Mouse (Mus musculus): ENCODE data around the gene Psen1. TPM values are rescaled to one million over a fixed set of nuclear protein-coding genes. Genes with fewer than 3 reads are reported as not detected.

Gene Psen1
- polyA plus RNA-seq, 1 experiment from 2014 or later = 76.9 TPM

- Histone ChIP-seq H3K4me3 (replicated peaks; ENCODE audit: low read length) (no peak overlapping the region), H3K9ac (ENCODE audit: low read length) (no peak overlapping the region), H3K36me3 (ENCODE audit: control insufficient read depth, insufficient read depth, low read length) (no peaks in the 10 kb centered on the region), H3K27ac (ENCODE audit: low read length) (no peak overlapping the region; the same call in 1 of the 2 replicates), H3K4me2 (ENCODE audit: low read depth, low read length) (no peak overlapping the region), H3K4me1 (ENCODE audit: control insufficient read depth, insufficient read depth, low read length) (peaks cover 20% of the 10 kb centered on the region), H3K27me3 (ENCODE audit: control insufficient read depth, insufficient read depth, low read length) (no peaks in the 10 kb centered on the region), H3K9me3 (replicated peaks; ENCODE audit: control insufficient read depth, low read length) (no peaks in the 10 kb centered on the region)
- no peak for ATAC-seq (ENCODE audit: insufficient read depth, low FRiP score)
- 88% methylated on average over 5 of the region's 5 CpGs for WGBS
Measured at GRCm38 (mm10) chr12:83694011-83694410, 6.1 kb downstream of the Psen1 start.

DNA sequence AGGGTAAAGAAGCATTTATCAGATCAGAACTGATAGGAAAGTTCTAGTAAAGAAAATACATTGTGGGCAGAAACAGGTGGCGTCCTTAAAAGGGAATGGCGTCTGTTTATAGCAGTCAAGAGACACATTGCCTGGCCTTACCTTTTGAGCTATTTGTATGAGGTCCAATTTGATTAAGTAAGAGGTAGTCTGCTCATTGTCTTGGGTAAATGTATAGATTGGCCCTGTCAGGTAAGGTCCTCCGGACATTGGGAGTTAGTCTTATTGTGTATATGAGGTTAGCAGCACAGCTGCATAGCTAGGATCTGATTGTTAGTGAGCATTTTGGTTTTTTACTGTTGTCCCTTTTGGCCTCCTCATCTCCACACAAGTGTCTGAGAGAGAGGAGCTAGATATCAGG is 6.7 kb downstream of the Psen1 start:
- H3K27ac ChIP-seq (ENCODE audit: low read length) = no peak overlapping the region
- H3K9ac ChIP-seq (ENCODE audit: low read length) = no peak overlapping the region
- H3K4me2 ChIP-seq (ENCODE audit: low read depth, low read length) = no peak overlapping the region
- ATAC-seq (ENCODE audit: insufficient read depth, low FRiP score) = no peak
- H3K4me3 ChIP-seq (replicated peaks; ENCODE audit: low read length) = no peak overlapping the region
- H3K27me3 ChIP-seq (ENCODE audit: control insufficient read depth, insufficient read depth, low read length) = no peaks in the 10 kb centered on the region
- H3K36me3 ChIP-seq (ENCODE audit: control insufficient read depth, insufficient read depth, low read length) = no peaks in the 10 kb centered on the region
- WGBS = 74% methylated on average over 3 of the region's 3 CpGs
- H3K9me3 ChIP-seq (replicated peaks; ENCODE audit: control insufficient read depth, low read length) = no peaks in the 10 kb centered on the region
- peaks cover 17% of the 10 kb centered on the region for H3K4me1 ChIP-seq (ENCODE audit: control insufficient read depth, insufficient read depth, low read length)

GRCm38 (mm10) chr12:83698637-83699036 is 10.7 kb downstream of the Psen1 start:
- Histone ChIP-seq H3K9ac (ENCODE audit: low read length) (no peak overlapping the region), H3K4me1 (ENCODE audit: control insufficient read depth, insufficient read depth, low read length) (peaks cover 8% of the 10 kb centered on the region; the same call in 1 of the 2 replicates), H3K4me3 (replicated peaks; ENCODE audit: low read length) (no peak overlapping the region), H3K4me2 (ENCODE audit: low read depth, low read length) (no peak overlapping the region), H3K27me3 (ENCODE audit: control insufficient read depth, insufficient read depth, low read length) (no peaks in the 10 kb centered on the region), H3K9me3 (replicated peaks; ENCODE audit: control insufficient read depth, low read length) (no peaks in the 10 kb centered on the region), H3K36me3 (ENCODE audit: control insufficient read depth, insufficient read depth, low read length) (0 out of 2 replicates have a peak, but pooled peaks cover 2% of the 10 kb centered on the region), H3K27ac (ENCODE audit: low read length) (no peak overlapping the region)
- WGBS = 78% methylated on average over 4 of the region's 4 CpGs
- no peak for ATAC-seq (ENCODE audit: insufficient read depth, low FRiP score)

- 0 out of 2 replicates have a peak, but pooled peaks cover 2% of the 10 kb centered on the region for H3K36me3 ChIP-seq (ENCODE audit: control insufficient read depth, insufficient read depth, low read length)
- WGBS = 87% methylated on average over 7 of the region's 7 CpGs
Measured at GRCm38 (mm10) chr12:83701608-83702007, 13.7 kb downstream of the Psen1 start.

DNA sequence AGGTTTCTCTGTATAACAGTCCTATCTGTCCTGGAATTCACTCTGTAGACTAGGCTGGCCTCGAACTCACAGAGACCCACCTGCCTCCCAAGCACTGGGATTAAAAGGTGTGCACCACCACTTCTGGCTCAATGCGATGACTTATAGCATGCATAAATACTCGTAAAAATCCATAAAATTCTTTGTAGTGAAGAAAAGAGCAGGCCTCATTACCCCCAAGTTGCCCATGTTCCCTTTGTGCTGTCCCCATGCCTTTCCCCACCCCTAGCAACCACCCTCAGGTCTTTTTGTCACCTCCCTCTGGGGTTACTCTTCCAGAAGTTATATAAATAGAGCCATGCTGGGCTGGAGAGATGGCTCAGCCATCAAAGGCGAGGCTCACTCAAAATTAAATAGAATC is 14.8 kb downstream of the Psen1 start:
- H3K36me3 ChIP-seq (ENCODE audit: control insufficient read depth, insufficient read depth, low read length) = 0 out of 2 replicates have a peak, but pooled peaks cover 2% of the 10 kb centered on the region
- H3K4me3 ChIP-seq (replicated peaks; ENCODE audit: low read length) = no peak overlapping the region
- WGBS = 84% methylated on average over 4 of the region's 4 CpGs
- no peaks in the 10 kb centered on the region for H3K27me3 ChIP-seq (ENCODE audit: control insufficient read depth, insufficient read depth, low read length)
- H3K4me2 ChIP-seq (ENCODE audit: low read depth, low read length) = no peak overlapping the region
- H3K4me1 ChIP-seq (ENCODE audit: control insufficient read depth, insufficient read depth, low read length) = 0 out of 2 replicates have a peak, but pooled peaks cover 3% of the 10 kb centered on the region
- H3K9me3 ChIP-seq (replicated peaks; ENCODE audit: control insufficient read depth, low read length) = no peaks in the 10 kb centered on the region
- H3K9ac ChIP-seq (ENCODE audit: low read length) = no peak overlapping the region
- no peak overlapping the region for H3K27ac ChIP-seq (ENCODE audit: low read length)
- ATAC-seq (ENCODE audit: insufficient read depth, low FRiP score) = no peak

More at GRCm38 (mm10) chr12:83701608-83702007, 13.7 kb downstream of the Psen1 start:
- ATAC-seq (ENCODE audit: insufficient read depth, low FRiP score) = no peak
- H3K27me3 ChIP-seq (ENCODE audit: control insufficient read depth, insufficient read depth, low read length) = no peaks in the 10 kb centered on the region
- no peaks in the 10 kb centered on the region; the same call in 1 of the 2 replicates for H3K4me1 ChIP-seq (ENCODE audit: control insufficient read depth, insufficient read depth, low read length)
- no peak overlapping the region for H3K27ac ChIP-seq (ENCODE audit: low read length)
- H3K9ac ChIP-seq (ENCODE audit: low read length) = no peak overlapping the region
- H3K9me3 ChIP-seq (replicated peaks; ENCODE audit: control insufficient read depth, low read length) = no peaks in the 10 kb centered on the region
- H3K4me3 ChIP-seq (replicated peaks; ENCODE audit: low read length) = no peak overlapping the region
- H3K4me2 ChIP-seq (ENCODE audit: low read depth, low read length) = no peak overlapping the region

GRCm38 (mm10) chr12:83706951-83707350 is 19.0 kb downstream of the Psen1 start:
- no peak for ATAC-seq (ENCODE audit: insufficient read depth, low FRiP score)
- Histone ChIP-seq H3K27ac (ENCODE audit: low read length) (peak overlapping the region; percentile 90), H3K27me3 (ENCODE audit: control insufficient read depth, insufficient read depth, low read length) (no peaks in the 10 kb centered on the region), H3K9me3 (replicated peaks; ENCODE audit: control insufficient read depth, low read length) (no peaks in the 10 kb centered on the region), H3K4me2 (ENCODE audit: low read depth, low read length) (no peak overlapping the region), H3K4me1 (ENCODE audit: control insufficient read depth, insufficient read depth, low read length) (0 out of 2 replicates have a peak, but pooled peaks cover 3% of the 10 kb centered on the region), H3K36me3 (ENCODE audit: control insufficient read depth, insufficient read depth, low read length) (no peaks in the 10 kb centered on the region), H3K9ac (ENCODE audit: low read length) (no peak overlapping the region), H3K4me3 (replicated peaks; ENCODE audit: low read length) (no peak overlapping the region)
- WGBS = 77% methylated on average over 4 of the region's 4 CpGs

GRCm38 (mm10) chr12:83708160-83709092 is 20.5 kb downstream of the Psen1 start:
- Histone ChIP-seq H3K9ac (ENCODE audit: low read length) (no peak overlapping the region), H3K27me3 (ENCODE audit: control insufficient read depth, insufficient read depth, low read length) (no peaks in the 10 kb centered on the region), H3K27ac (ENCODE audit: low read length) (peak overlapping the region; percentile 90), H3K36me3 (ENCODE audit: control insufficient read depth, insufficient read depth, low read length) (no peaks in the 10 kb centered on the region), H3K4me1 (ENCODE audit: control insufficient read depth, insufficient read depth, low read length) (0 out of 2 replicates have a peak, but pooled peaks cover 3% of the 10 kb centered on the region), H3K4me2 (ENCODE audit: low read depth, low read length) (no peak overlapping the region; the same call in 1 of the 2 replicates), H3K9me3 (replicated peaks; ENCODE audit: control insufficient read depth, low read length) (no peaks in the 10 kb centered on the region), H3K4me3 (replicated peaks; ENCODE audit: low read length) (no peak overlapping the region)
- peak; percentile 85; the same call in 1 of the 2 replicates for ATAC-seq (ENCODE audit: insufficient read depth, low FRiP score)
- 64% methylated on average over 7 of the region's 7 CpGs for WGBS

- H3K4me3 ChIP-seq (replicated peaks; ENCODE audit: low read length) = no peak overlapping the region
- H3K36me3 ChIP-seq (ENCODE audit: control insufficient read depth, insufficient read depth, low read length) = 0 out of 2 replicates have a peak, but pooled peaks cover 4% of the 10 kb centered on the region
- H3K4me1 ChIP-seq (ENCODE audit: control insufficient read depth, insufficient read depth, low read length) = 0 out of 2 replicates have a peak, but pooled peaks cover 3% of the 10 kb centered on the region
- no peak overlapping the region for H3K4me2 ChIP-seq (ENCODE audit: low read depth, low read length)
- no peak overlapping the region for H3K9ac ChIP-seq (ENCODE audit: low read length)
- no peak for ATAC-seq (ENCODE audit: insufficient read depth, low FRiP score)
- H3K27ac ChIP-seq (ENCODE audit: low read length) = no peak overlapping the region
- no peaks in the 10 kb centered on the region for H3K27me3 ChIP-seq (ENCODE audit: control insufficient read depth, insufficient read depth, low read length)
- WGBS = 85% methylated on average over 2 of the region's 2 CpGs
- H3K9me3 ChIP-seq (replicated peaks; ENCODE audit: control insufficient read depth, low read length) = no peaks in the 10 kb centered on the region
Measured at GRCm38 (mm10) chr12:83709934-83710333, 22.0 kb downstream of the Psen1 start.

- Histone ChIP-seq H3K36me3 (ENCODE audit: control insufficient read depth, insufficient read depth, low read length) (peaks cover 15% of the 10 kb centered on the region; the same call in 1 of the 2 replicates), H3K4me2 (ENCODE audit: low read depth, low read length) (no peak overlapping the region), H3K4me1 (ENCODE audit: control insufficient read depth, insufficient read depth, low read length) (no peaks in the 10 kb centered on the region), H3K27me3 (ENCODE audit: control insufficient read depth, insufficient read depth, low read length) (no peaks in the 10 kb centered on the region), H3K4me3 (replicated peaks; ENCODE audit: low read length) (no peak overlapping the region), H3K9ac (ENCODE audit: low read length) (no peak overlapping the region), H3K27ac (ENCODE audit: low read length) (no peak overlapping the region), H3K9me3 (replicated peaks; ENCODE audit: control insufficient read depth, low read length) (no peaks in the 10 kb centered on the region)
- no peak for ATAC-seq (ENCODE audit: insufficient read depth, low FRiP score)
- WGBS = 40% methylated on average over 2 of the region's 2 CpGs
Measured at GRCm38 (mm10) chr12:83713749-83714148, 25.8 kb downstream of the Psen1 start.

Measured in stomach, embryonic 16.5 days (tissue).